Mouse (Mus musculus): ENCODE measurements around the gene Bcas1. TPM values are rescaled to one million over a fixed set of nuclear protein-coding genes. Genes with fewer than 3 reads are reported as not detected.

The Bcas1 gene
- polyA plus RNA-seq, 2 experiments: 0.45 to 1.0 TPM

DNA sequence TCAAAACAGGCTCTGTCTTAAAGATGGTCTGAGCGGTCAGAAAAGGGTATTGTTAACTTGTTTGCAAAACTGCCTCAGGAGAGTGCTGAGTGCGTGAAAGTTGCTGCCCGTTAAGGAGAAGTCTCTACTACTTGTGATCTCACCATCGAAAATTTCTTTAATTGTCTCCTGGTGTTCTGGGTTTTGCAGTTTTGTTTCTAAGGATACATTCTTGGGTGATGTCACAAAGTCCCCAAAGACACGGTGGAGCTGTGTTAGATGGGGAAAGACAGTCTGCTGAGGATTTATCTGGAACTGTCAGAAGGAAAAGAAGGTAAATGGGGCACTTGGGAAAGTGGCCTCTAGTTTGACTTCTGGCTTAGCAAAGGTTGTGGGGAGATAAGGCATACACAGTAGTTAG is 106.1 kb downstream of the Bcas1 start:
- H3K36me3 ChIP-seq (ENCODE audit: control insufficient read depth, insufficient read depth, low read length): no peaks in the 10 kb centered on the region
- no peak overlapping the region for H3K27ac ChIP-seq (replicated peaks; ENCODE audit: low read depth, low read length)
- no peaks in the 10 kb centered on the region for H3K27me3 ChIP-seq (ENCODE audit: control insufficient read depth, insufficient read depth, low read length)
- no peak overlapping the region for H3K9ac ChIP-seq (ENCODE audit: low read depth, low read length, severe bottlenecking)
- no peak overlapping the region for H3K4me2 ChIP-seq (replicated peaks; ENCODE audit: low read depth, low read length, severe bottlenecking)
- no peak for DNase-seq (ENCODE audit: low spot score)
- H3K9me3 ChIP-seq (ENCODE audit: control insufficient read depth, low read length): no peaks in the 10 kb centered on the region
- peaks cover 7% of the 10 kb centered on the region; the same call in 1 of the 2 replicates for H3K4me1 ChIP-seq (ENCODE audit: control insufficient read depth, insufficient read depth, low read length)
- no peak for TF ChIP-seq POLR2A (IDR thresholded peaks at IDR 0.05; ENCODE audit: borderline replicate concordance, extremely low read depth, insufficient read depth, insufficient read length)
- ATAC-seq (ENCODE audit: low FRiP score, low read depth): no peak
- no peak overlapping the region for H3K4me3 ChIP-seq (replicated peaks; ENCODE audit: low read length)
- WGBS: 53% methylated on average over 5 of the region's 5 CpGs

DNA sequence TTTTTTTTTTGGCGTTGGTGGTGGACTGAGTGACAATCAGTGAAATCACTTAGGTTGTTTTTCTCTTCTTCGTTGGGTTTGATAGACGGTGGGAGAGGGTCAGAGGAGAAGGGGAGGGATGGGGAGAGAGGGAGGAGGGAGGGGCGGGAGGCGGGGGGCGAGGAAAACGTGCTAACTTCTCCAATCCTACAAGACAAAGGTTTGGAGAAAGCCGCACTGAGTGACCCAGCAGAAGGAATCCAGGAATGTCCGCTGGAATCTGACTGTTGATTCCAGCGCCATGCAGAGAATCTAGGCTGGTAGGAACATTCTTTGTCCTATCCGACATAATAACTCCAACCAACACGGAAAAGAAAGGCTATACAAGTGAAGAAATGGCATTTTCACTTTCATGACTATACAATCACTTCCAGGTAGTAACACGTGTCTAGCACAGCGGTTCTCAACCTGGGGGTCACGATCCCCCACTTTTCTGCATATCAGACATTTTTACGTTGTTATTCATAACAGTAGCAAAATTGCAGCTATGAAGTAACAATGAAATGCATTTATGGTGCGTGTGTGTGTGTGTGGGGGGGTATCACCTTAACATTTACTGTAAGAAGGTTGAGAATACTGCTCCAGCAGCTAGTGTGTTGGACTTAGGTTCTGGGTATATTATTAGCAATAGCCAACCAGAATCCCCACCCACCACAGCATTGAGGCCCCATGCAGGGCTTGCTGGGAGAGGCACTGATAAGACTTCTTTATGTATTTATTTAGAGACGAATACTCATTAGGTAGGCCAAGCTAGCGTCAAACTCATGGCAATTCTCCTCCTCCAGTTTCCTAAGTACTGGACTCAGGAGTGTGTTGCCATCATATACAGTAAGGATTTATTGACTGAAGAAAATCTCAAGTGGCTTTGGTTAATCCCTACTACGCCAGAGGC is 107.8 kb downstream of the Bcas1 start:
- Histone ChIP-seq H3K27me3 (ENCODE audit: control insufficient read depth, insufficient read depth, low read length) (no peaks in the 10 kb centered on the region), H3K9ac (ENCODE audit: low read depth, low read length, severe bottlenecking) (peak overlapping the region; percentile 63), H3K9me3 (ENCODE audit: control insufficient read depth, low read length) (no peaks in the 10 kb centered on the region), H3K4me1 (ENCODE audit: control insufficient read depth, insufficient read depth, low read length) (peaks cover 7% of the 10 kb centered on the region; the same call in 1 of the 2 replicates), H3K27ac (replicated peaks; ENCODE audit: low read depth, low read length) (peak overlapping the region; percentile 71), H3K36me3 (ENCODE audit: control insufficient read depth, insufficient read depth, low read length) (no peaks in the 10 kb centered on the region), H3K4me3 (replicated peaks; ENCODE audit: low read length) (peak overlapping the region; percentile 41), H3K4me2 (replicated peaks; ENCODE audit: low read depth, low read length, severe bottlenecking) (peak overlapping the region; percentile 80)
- ATAC-seq (ENCODE audit: low FRiP score, low read depth) (no peak), DNase-seq (ENCODE audit: low spot score) (peak; percentile 52)
- WGBS: 22% methylated on average over 20 of the region's 20 CpGs
- TF ChIP-seq POLR2A (IDR thresholded peaks at IDR 0.05; ENCODE audit: borderline replicate concordance, extremely low read depth, insufficient read depth, insufficient read length): no peak

DNA sequence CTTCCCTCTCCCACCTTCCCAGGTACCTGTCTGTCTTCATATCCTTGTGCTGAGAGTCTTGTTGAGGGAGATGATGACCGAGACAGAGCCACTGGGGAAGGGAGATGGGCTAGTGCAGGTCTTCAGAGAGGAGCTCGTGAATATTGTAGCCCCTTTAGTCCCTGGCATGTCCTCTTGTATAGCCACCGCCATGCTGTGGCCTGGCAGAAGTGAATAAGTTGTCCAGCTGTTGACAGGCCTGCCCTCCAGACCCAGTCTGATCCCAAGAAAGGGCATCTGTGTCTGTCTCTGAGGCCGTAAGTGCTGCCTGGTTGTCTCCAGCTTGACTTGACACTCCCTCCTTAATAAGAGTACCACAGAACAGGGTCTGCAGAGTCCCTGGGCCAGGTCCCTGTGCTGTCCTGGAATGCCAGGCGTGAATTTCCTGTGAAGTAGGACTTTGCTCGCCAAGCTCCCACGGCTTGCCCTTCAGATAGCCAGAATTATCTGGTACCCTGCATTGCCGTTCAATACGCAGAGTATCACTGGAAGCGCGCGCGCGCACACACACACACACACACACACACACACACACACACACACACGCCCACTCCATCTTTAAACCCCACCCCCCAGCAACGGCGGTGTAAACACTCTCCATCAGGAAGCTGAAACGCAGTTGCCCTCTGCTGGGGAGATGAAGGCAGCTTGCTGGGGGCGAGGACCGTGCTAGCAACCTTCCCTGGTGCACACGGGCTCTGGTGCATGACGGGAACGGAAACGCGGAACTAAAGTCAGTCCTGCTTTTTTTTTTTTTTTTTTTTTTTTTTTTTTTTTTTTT is 108.7 kb downstream of the Bcas1 start:
- peak; percentile 94 for ATAC-seq (ENCODE audit: low FRiP score, low read depth)
- H3K9ac ChIP-seq (ENCODE audit: low read depth, low read length, severe bottlenecking): peak overlapping the region; percentile 36; the same call in 1 of the 2 replicates

DNA sequence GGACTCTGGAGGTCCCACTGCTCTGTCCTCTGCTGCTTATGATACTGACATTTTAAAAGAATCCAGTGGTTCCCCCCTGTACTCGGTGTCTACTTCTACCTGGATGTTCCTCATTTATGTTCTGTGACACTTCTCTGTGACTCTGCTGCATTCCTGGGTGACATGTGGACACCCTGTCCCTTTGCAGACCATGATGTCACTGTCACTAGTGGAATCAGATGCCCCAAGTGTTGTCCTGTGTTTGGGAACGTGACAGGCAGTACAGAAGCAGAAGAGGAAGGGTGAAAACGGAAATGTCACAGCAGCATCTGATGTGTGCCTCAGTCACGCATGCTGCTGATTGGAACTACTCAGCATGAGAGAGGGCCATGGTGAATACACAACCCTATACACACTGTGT is 110.9 kb downstream of the Bcas1 start:
- no peak for DNase-seq (ENCODE audit: low spot score)
- no peak for ATAC-seq (ENCODE audit: low FRiP score, low read depth)
- TF ChIP-seq POLR2A (IDR thresholded peaks at IDR 0.05; ENCODE audit: borderline replicate concordance, extremely low read depth, insufficient read depth, insufficient read length): no peak
- Histone ChIP-seq H3K4me1 (ENCODE audit: control insufficient read depth, insufficient read depth, low read length) (peaks cover 7% of the 10 kb centered on the region; the same call in 1 of the 2 replicates), H3K9ac (ENCODE audit: low read depth, low read length, severe bottlenecking) (no peak overlapping the region), H3K36me3 (ENCODE audit: control insufficient read depth, insufficient read depth, low read length) (no peaks in the 10 kb centered on the region), H3K9me3 (ENCODE audit: control insufficient read depth, low read length) (no peaks in the 10 kb centered on the region), H3K4me2 (replicated peaks; ENCODE audit: low read depth, low read length, severe bottlenecking) (no peak overlapping the region), H3K27me3 (ENCODE audit: control insufficient read depth, insufficient read depth, low read length) (no peaks in the 10 kb centered on the region), H3K4me3 (replicated peaks; ENCODE audit: low read length) (no peak overlapping the region), H3K27ac (replicated peaks; ENCODE audit: low read depth, low read length) (no peak overlapping the region)
- WGBS: 85% methylated on average over 4 of the region's 4 CpGs

More for the DNA sequence above, 108.7 kb downstream of the Bcas1 start:
- H3K27me3 ChIP-seq (ENCODE audit: control insufficient read depth, insufficient read depth, low read length): no peaks in the 10 kb centered on the region
- H3K36me3 ChIP-seq (ENCODE audit: control insufficient read depth, insufficient read depth, low read length): no peaks in the 10 kb centered on the region
- no peak for TF ChIP-seq POLR2A (IDR thresholded peaks at IDR 0.05; ENCODE audit: borderline replicate concordance, extremely low read depth, insufficient read depth, insufficient read length)
- H3K27ac ChIP-seq (replicated peaks; ENCODE audit: low read depth, low read length): 0 out of 2 replicates have a peak overlapping the region, but pooled peaks have one; percentile 2
- WGBS: 10% methylated on average over 25 of the region's 25 CpGs
- no peaks in the 10 kb centered on the region for H3K9me3 ChIP-seq (ENCODE audit: control insufficient read depth, low read length)
- peak overlapping the region; percentile 41 for H3K4me3 ChIP-seq (replicated peaks; ENCODE audit: low read length)
- H3K4me2 ChIP-seq (replicated peaks; ENCODE audit: low read depth, low read length, severe bottlenecking): peak overlapping the region; percentile 80
- peak; percentile 96 for DNase-seq (ENCODE audit: low spot score)
- peaks cover 7% of the 10 kb centered on the region; the same call in 1 of the 2 replicates for H3K4me1 ChIP-seq (ENCODE audit: control insufficient read depth, insufficient read depth, low read length)

DNA sequence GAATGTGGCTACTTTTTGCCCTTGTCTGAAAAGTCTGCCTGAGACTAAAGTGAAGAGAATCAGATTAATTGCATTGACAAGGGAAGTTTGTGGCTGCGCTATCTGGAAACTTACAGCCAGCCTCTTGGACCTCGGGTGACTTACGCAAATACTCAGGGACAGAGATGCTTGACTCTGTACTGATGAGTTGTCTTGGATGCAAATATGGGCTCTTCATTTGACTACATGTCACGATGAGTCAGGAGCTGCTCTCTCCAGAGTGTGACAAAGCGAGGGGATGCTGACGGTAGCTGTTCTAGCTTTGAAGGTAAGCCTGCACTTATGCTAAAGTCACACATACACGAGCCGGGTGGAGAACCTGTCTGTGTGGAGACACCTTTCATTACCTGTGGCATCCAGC is 111.3 kb downstream of the Bcas1 start:
- H3K27me3 ChIP-seq (ENCODE audit: control insufficient read depth, insufficient read depth, low read length): no peaks in the 10 kb centered on the region
- no peak overlapping the region for H3K9ac ChIP-seq (ENCODE audit: low read depth, low read length, severe bottlenecking)
- H3K36me3 ChIP-seq (ENCODE audit: control insufficient read depth, insufficient read depth, low read length): no peaks in the 10 kb centered on the region
- H3K9me3 ChIP-seq (ENCODE audit: control insufficient read depth, low read length): no peaks in the 10 kb centered on the region
- DNase-seq (ENCODE audit: low spot score) (no peak), ATAC-seq (ENCODE audit: low FRiP score, low read depth) (no peak)
- 89% methylated on average over 8 of the region's 8 CpGs for WGBS
- no peak overlapping the region for H3K4me3 ChIP-seq (replicated peaks; ENCODE audit: low read length)
- H3K4me1 ChIP-seq (ENCODE audit: control insufficient read depth, insufficient read depth, low read length): peaks cover 7% of the 10 kb centered on the region; the same call in 1 of the 2 replicates
- H3K4me2 ChIP-seq (replicated peaks; ENCODE audit: low read depth, low read length, severe bottlenecking): no peak overlapping the region
- H3K27ac ChIP-seq (replicated peaks; ENCODE audit: low read depth, low read length): no peak overlapping the region
- TF ChIP-seq POLR2A (IDR thresholded peaks at IDR 0.05; ENCODE audit: borderline replicate concordance, extremely low read depth, insufficient read depth, insufficient read length): no peak
